Mouse (Mus musculus): ENCODE data around the gene Mon1a. TPM values are rescaled to one million over a fixed set of nuclear protein-coding genes. Genes with fewer than 3 reads are reported as not detected.
A peak's percentile ranks its signal among the peaks of the same experiment; 100 is the strongest.

Mon1a gene
- polyA plus RNA-seq, 1 experiment from 2014 or later = 19.2 TPM

- H3K9ac ChIP-seq (replicated peaks) = peak within 1 kb of the TSS; percentile 63
- peak; percentile 23; the same call in 1 of the 2 replicates for ATAC-seq (ENCODE audit: low FRiP score, low read depth)
- WGBS = 7% methylated on average over 3 of the region's 3 CpGs
- H3K4me3 ChIP-seq = peak within 1 kb of the TSS; percentile 50
- no peaks in the 10 kb centered on the region for H3K9me3 ChIP-seq
- peak within 1 kb of the TSS; percentile 72 for H3K4me2 ChIP-seq (replicated peaks)
- peaks cover 33% of the 10 kb centered on the region for H3K27me3 ChIP-seq
- no peaks in the 10 kb centered on the region for H3K36me3 ChIP-seq
- H3K27ac ChIP-seq (replicated peaks) = no peak within 1 kb of the TSS
- peaks cover 26% of the 10 kb centered on the region for H3K4me1 ChIP-seq
These were observed 47.4 kb downstream of the Mon1a start, which contains the start of gene Camkv for GRCm38 (mm10) chr9:107935374-107935773. Gene Camkv, plus strand, starts transcription at chr9:107935674.

GRCm38 (mm10) chr9:107935790-107936214, 47.9 kb downstream of the Mon1a start:
- ATAC-seq (ENCODE audit: low FRiP score, low read depth) = peak; percentile 54
- Histone ChIP-seq H3K27me3 (peaks cover 33% of the 10 kb centered on the region), H3K9me3 (no peaks in the 10 kb centered on the region), H3K4me3 (peak overlapping the region; percentile 50), H3K4me2 (replicated peaks) (peak overlapping the region; percentile 72), H3K4me1 (peaks cover 26% of the 10 kb centered on the region), H3K27ac (replicated peaks) (no peak overlapping the region), H3K36me3 (no peaks in the 10 kb centered on the region), H3K9ac (replicated peaks) (peak overlapping the region; percentile 63)
- 1% methylated on average over 30 of the region's 41 CpGs for WGBS

GRCm38 (mm10) chr9:107936215-107936822, 48.4 kb downstream of the Mon1a start:
- H3K9me3 ChIP-seq = no peaks in the 10 kb centered on the region
- peak; percentile 83 for ATAC-seq (ENCODE audit: low FRiP score, low read depth)
- peaks cover 33% of the 10 kb centered on the region for H3K27me3 ChIP-seq
- peak overlapping the region; percentile 50 for H3K4me3 ChIP-seq
- peak overlapping the region; percentile 72 for H3K4me2 ChIP-seq (replicated peaks)
- H3K4me1 ChIP-seq = peaks cover 26% of the 10 kb centered on the region
- H3K9ac ChIP-seq (replicated peaks) = peak overlapping the region; percentile 63
- no peaks in the 10 kb centered on the region for H3K36me3 ChIP-seq
- WGBS = under 1% methylated on average over 29 of the region's 29 CpGs
- no peak overlapping the region for H3K27ac ChIP-seq (replicated peaks)

DNA sequence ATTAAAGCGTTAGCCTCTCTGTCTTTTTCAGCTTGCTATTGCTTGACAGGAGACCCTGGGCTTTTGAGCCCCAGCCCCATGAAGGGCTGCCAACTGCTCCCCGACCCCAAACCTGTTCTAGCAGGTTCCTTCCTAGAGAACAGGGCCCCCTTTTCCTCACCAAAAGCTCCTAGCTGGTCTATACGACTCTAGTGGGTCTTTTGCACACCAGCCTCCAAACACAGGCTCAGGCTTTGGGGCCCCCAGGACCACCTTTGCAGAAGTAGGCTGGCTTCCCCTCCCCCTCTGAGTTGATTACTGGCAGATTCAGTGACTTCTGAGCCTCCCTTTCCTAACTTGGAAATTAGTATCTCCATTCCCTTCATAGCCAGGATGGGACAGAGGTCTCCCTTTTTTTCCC, 48.9 kb downstream of the Mon1a start:
- H3K9me3 ChIP-seq = no peaks in the 10 kb centered on the region
- H3K4me2 ChIP-seq (replicated peaks) = peak overlapping the region; percentile 72
- peaks cover 26% of the 10 kb centered on the region for H3K4me1 ChIP-seq
- no peak overlapping the region for H3K27ac ChIP-seq (replicated peaks)
- H3K9ac ChIP-seq (replicated peaks) = peak overlapping the region; percentile 63; the same call in 1 of the 2 replicates
- no peaks in the 10 kb centered on the region for H3K36me3 ChIP-seq
- 0 out of 2 replicates have a peak, but pooled peaks have one; percentile 21 for ATAC-seq (ENCODE audit: low FRiP score, low read depth)
- H3K4me3 ChIP-seq = peak overlapping the region; percentile 50
- 5% methylated on average over 3 of the region's 3 CpGs for WGBS
- peaks cover 33% of the 10 kb centered on the region for H3K27me3 ChIP-seq

DNA sequence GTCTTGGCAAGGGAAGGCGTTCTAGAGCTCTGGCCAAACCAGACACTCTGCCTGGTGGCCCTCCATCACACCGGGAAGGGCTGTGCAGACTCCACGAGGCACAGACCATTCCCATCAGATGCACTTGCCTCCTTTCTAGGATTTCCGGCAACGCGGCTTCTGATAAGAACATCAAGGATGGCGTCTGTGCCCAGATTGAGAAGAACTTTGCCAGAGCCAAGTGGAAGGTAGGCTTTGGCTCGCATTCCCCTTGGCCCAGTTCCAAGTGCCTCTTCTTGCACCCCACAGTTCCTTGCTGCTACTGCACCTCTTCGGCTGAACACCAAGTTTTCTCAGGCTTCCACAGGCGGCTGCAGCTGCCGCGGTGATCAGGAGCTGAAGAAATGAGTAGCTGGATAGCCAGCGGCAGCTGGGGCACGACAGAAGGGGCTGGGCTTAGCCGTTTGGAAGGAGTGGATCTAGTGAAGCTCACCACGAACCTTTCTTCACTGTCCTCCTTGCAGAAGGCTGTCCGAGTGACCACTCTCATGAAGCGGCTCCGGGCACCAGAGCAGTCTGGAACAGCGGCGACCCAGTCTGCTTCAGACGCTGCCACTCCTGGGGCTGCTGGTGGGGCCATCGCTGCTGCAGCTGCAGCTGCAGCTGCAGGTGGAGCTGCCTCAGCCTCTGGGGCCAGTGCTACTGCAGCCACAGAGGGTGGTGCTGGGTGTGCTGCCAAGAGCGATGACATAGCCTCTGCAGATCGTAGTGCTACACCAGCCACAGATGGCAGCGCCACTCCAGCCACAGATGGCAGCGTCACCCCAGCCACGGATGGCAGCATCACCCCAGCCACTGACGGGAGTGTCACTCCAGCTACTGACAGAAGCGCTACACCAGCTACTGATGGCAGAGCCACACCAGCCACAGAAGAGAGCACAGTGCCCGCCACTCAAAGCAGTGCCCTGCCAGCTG, 59.6 kb downstream of the Mon1a start:
- no peak for ATAC-seq (ENCODE audit: low FRiP score, low read depth)
- no peak overlapping the region for H3K4me3 ChIP-seq
- 91% methylated on average over 31 of the region's 31 CpGs for WGBS
- H3K36me3 ChIP-seq = peaks cover 6% of the 10 kb centered on the region; the same call in 1 of the 2 replicates
- H3K9me3 ChIP-seq = no peaks in the 10 kb centered on the region
- H3K27me3 ChIP-seq = no peaks in the 10 kb centered on the region
- peaks cover 15% of the 10 kb centered on the region for H3K4me1 ChIP-seq
- no peak overlapping the region for H3K4me2 ChIP-seq (replicated peaks)
- H3K27ac ChIP-seq (replicated peaks) = no peak overlapping the region
- no peak overlapping the region for H3K9ac ChIP-seq (replicated peaks)

DNA sequence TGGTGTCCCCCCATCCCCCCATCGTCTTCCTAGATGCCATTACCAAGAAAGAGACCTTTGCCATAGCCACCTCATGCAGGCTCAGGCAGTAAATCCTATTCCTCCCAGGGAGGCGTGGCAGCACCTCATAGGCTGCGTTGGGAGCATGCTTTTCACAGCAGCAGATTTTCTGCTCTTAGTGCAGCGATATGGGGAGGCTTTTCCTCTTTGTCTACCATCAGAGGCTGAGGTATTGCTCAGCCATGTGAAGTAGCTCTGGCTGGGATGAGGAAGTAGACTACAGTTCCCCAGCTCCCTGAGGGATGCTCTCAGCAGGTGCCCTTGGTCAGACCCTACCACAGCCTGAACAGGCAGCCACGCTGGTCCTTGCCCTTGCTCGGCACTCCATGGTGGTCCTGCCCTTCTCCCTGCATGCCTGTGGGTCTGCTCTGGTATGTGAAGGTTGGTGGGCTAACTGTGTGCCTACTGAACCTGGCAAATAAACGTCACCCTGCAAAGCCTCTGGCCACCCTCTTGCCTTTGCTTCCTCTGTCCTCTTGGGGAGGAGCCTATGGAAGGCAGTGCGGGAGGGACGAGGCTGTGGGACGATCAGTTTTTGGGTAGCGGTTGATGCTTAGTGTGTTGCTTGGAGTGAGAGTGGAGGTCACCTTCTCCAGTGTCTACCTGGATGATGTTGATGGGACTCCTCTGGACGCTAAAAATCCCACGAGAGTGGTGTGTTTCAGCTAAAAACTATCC, 61.4 kb downstream of the Mon1a start:
- Histone ChIP-seq H3K4me1 (peaks cover 15% of the 10 kb centered on the region), H3K27me3 (no peaks in the 10 kb centered on the region), H3K4me3 (no peak overlapping the region), H3K4me2 (replicated peaks) (no peak overlapping the region), H3K27ac (replicated peaks) (no peak overlapping the region), H3K9me3 (no peaks in the 10 kb centered on the region), H3K9ac (replicated peaks) (no peak overlapping the region), H3K36me3 (peaks cover 6% of the 10 kb centered on the region; the same call in 1 of the 2 replicates)
- ATAC-seq (ENCODE audit: low FRiP score, low read depth) = no peak
- 81% methylated on average over 13 of the region's 13 CpGs for WGBS

GRCm38 (mm10) chr9:107949922-107950235, 61.9 kb downstream of the Mon1a start, which contains the start of gene Traip:
Gene Traip, plus strand, starts transcription at chr9:107950136.
- Histone ChIP-seq H3K4me3 (peak within 1 kb of the TSS; percentile 70), H3K4me1 (peaks cover 15% of the 10 kb centered on the region), H3K4me2 (replicated peaks) (peak within 1 kb of the TSS; percentile 88), H3K36me3 (peaks cover 6% of the 10 kb centered on the region; the same call in 1 of the 2 replicates), H3K27ac (replicated peaks) (peak within 1 kb of the TSS; percentile 86), H3K9me3 (no peaks in the 10 kb centered on the region), H3K9ac (replicated peaks) (peak within 1 kb of the TSS; percentile 64), H3K27me3 (no peaks in the 10 kb centered on the region)
- ATAC-seq (ENCODE audit: low FRiP score, low read depth) = no peak
- WGBS = 92% methylated on average over 10 of the region's 10 CpGs

DNA sequence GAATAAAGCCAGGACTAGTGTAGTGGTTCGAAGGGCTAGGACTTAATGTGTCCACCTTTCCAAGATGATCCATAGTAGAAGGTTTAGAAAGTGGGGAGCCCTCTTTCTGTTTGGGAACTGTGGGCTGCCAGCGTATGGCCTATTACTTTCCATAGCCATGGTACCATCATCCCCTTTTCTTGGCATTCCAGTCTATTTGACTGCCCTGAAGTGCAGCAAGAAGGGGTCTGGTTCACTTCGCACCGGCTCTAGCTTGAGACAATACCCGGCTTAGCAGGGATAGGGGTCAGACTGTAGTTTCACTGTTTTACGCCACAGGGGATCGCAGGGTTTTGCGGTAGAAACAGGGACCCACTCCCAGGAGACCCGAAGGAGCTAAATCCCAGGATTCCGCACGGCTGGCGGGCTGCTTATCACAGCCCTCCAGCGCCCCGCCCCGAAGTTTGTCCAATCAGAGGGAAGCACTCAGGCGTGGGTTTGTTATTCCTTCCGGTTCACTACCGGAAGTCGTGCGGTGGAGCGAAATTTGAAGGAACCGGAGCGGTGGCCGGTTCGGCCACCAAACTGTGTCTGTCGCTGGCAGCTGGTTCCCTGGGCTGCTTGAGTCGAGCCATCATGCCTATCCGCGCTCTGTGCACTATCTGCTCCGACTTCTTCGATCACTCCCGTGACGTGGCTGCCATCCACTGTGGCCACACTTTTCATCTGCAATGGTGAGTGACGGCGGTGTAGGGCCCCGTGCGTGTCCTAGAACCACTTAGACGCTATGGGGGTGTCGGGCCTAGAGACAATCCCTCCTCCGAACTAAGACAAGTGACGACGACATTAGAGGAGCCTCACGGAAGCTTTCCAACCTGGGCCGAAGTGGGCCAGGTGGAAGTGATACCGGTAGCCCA, 62.8 kb downstream of the Mon1a start:
- H3K27me3 ChIP-seq = no peaks in the 10 kb centered on the region
- 16% methylated on average over 45 of the region's 45 CpGs for WGBS
- peak; percentile 95 for ATAC-seq (ENCODE audit: low FRiP score, low read depth)

More for the DNA sequence above, 62.8 kb downstream of the Mon1a start:
- H3K36me3 ChIP-seq = peaks cover 6% of the 10 kb centered on the region; the same call in 1 of the 2 replicates
- peak overlapping the region; percentile 86 for H3K27ac ChIP-seq (replicated peaks)
- H3K4me1 ChIP-seq = peaks cover 15% of the 10 kb centered on the region
- no peaks in the 10 kb centered on the region for H3K9me3 ChIP-seq
- H3K4me3 ChIP-seq = peak overlapping the region; percentile 70
- H3K4me2 ChIP-seq (replicated peaks) = peak overlapping the region; percentile 88
- peak overlapping the region; percentile 64 for H3K9ac ChIP-seq (replicated peaks)

Other genes starting within 250 kb of the Mon1a start
- 13.9 and 14.8 TPM in 2 replicates for gene Slc38a3, start 218.6 kb upstream of the Mon1a start, polyA plus RNA-seq (2016; fragmentation: Nextera tagmentation; extraction: Ambion mirVana)
- gene Gnat1, start 208.4 kb upstream of the Mon1a start, polyA plus RNA-seq (2016; fragmentation: Nextera tagmentation; extraction: Ambion mirVana) = 1.9 and 2.7 TPM in 2 replicates
- gene Sema3f, start 177.7 kb upstream of the Mon1a start, polyA plus RNA-seq (2016; fragmentation: Nextera tagmentation; extraction: Ambion mirVana) = 30.6 and 33.7 TPM in 2 replicates
- gene Rbm5, start 117.2 kb upstream of the Mon1a start, polyA plus RNA-seq (2016; fragmentation: Nextera tagmentation; extraction: Ambion mirVana) = 266 and 271 TPM in 2 replicates
- 135 and 153 TPM in 2 replicates for gene Rbm6, start 14.9 kb upstream of the Mon1a start, polyA plus RNA-seq (2016; fragmentation: Nextera tagmentation; extraction: Ambion mirVana)
- 1.5 and 2.3 TPM in 2 replicates for gene Mst1r, start 18.7 kb downstream of the Mon1a start, polyA plus RNA-seq (2016; fragmentation: Nextera tagmentation; extraction: Ambion mirVana)
- not detected in 2 replicates for gene Actl11, start 40.3 kb downstream of the Mon1a start, polyA plus RNA-seq (2016; fragmentation: Nextera tagmentation; extraction: Ambion mirVana)
- 12.6 and 12.8 TPM in 2 replicates for gene Camkv, start 47.5 kb downstream of the Mon1a start, polyA plus RNA-seq (2016; fragmentation: Nextera tagmentation; extraction: Ambion mirVana)
- 22.7 and 23.3 TPM in 2 replicates for gene Traip, start 62.0 kb downstream of the Mon1a start, polyA plus RNA-seq (2016; fragmentation: Nextera tagmentation; extraction: Ambion mirVana)
- 5.5 and 8.1 TPM in 2 replicates for gene Uba7, start 87.4 kb downstream of the Mon1a start, polyA plus RNA-seq (2016; fragmentation: Nextera tagmentation; extraction: Ambion mirVana)
- 1.8 and 2.2 TPM in 2 replicates for gene Gm20661, start 94.9 kb downstream of the Mon1a start, polyA plus RNA-seq (2016; fragmentation: Nextera tagmentation; extraction: Ambion mirVana)
- gene Inka1, start 97.7 kb downstream of the Mon1a start, polyA plus RNA-seq (2016; fragmentation: Nextera tagmentation; extraction: Ambion mirVana) = 16.1 and 24.6 TPM in 2 replicates
- gene Cdhr4, start 104.3 kb downstream of the Mon1a start, polyA plus RNA-seq (2016; fragmentation: Nextera tagmentation; extraction: Ambion mirVana) = 2.6 TPM in 2 replicates
- 0.98 TPM in 2 replicates for gene Gm20662, start 108.2 kb downstream of the Mon1a start, polyA plus RNA-seq (2016; fragmentation: Nextera tagmentation; extraction: Ambion mirVana)
- gene Ip6k1, start 114.3 kb downstream of the Mon1a start, polyA plus RNA-seq (2016; fragmentation: Nextera tagmentation; extraction: Ambion mirVana) = 94.2 and 100 TPM in 2 replicates
- gene Gmppb, start 161.1 kb downstream of the Mon1a start, polyA plus RNA-seq (2016; fragmentation: Nextera tagmentation; extraction: Ambion mirVana) = 17.3 and 18.2 TPM in 2 replicates
- 3.2 and 4.6 TPM in 2 replicates for gene Amigo3, start 165.0 kb downstream of the Mon1a start, polyA plus RNA-seq (2016; fragmentation: Nextera tagmentation; extraction: Ambion mirVana)
- 0.14 TPM in 1 of 2 replicates, not detected in the other for gene Mst1, start 192.3 kb downstream of the Mon1a start, polyA plus RNA-seq (2016; fragmentation: Nextera tagmentation; extraction: Ambion mirVana)
- 41.2 and 43.4 TPM in 2 replicates for gene Rnf123, start 195.2 kb downstream of the Mon1a start, polyA plus RNA-seq (2016; fragmentation: Nextera tagmentation; extraction: Ambion mirVana)
- 63.2 and 70.2 TPM in 2 replicates for gene Apeh, start 206.5 kb downstream of the Mon1a start, polyA plus RNA-seq (2016; fragmentation: Nextera tagmentation; extraction: Ambion mirVana)

All from midbrain, embryonic 12.5 days (tissue).